Mouse (Mus musculus) forebrain, postnatal 0 days (tissue): ENCODE data around the gene Abl1. TPM values are rescaled to one million over a fixed set of nuclear protein-coding genes. Genes with fewer than 3 reads are reported as not detected.

Source experiments
- ATAC-seq: fragments of 200-750 bp; cut with Nextera tagmentation; 2 replicates; pipeline ENCODE4 v1.8.0; 2017; ENCODE audit warnings: mild to moderate bottlenecking, moderate library complexity
- DNase-seq: peaks from one replicate; pipeline ENCODE4 v3.0.0-alpha.2; 2015
- H3K27ac ChIP-seq: fragments of 300-500 bp; sonication (generic); 2 replicates; pipeline ENCODE4 v1.5.1; 2014; ENCODE audit warnings: low read depth, mild to moderate bottlenecking, antibody characterized with exemption, low read length, moderate library complexity, mixed read lengths
- H3K27me3 ChIP-seq: fragments of 300-500 bp; sonication (generic); 2 replicates; pipeline ENCODE4 v1.6.1; 2014; ENCODE audit warnings: mild to moderate bottlenecking, low read length, mixed read lengths; ENCODE audit not compliant: insufficient read depth
- H3K36me3 ChIP-seq: fragments of 300-500 bp; sonication (generic); 2 replicates; pipeline ENCODE4 v1.6.1; 2014; ENCODE audit warnings: mild to moderate bottlenecking, moderate library complexity; ENCODE audit not compliant: insufficient read depth
- H3K4me1 ChIP-seq: fragments of 300-500 bp; sonication (generic); 2 replicates; pipeline ENCODE4 v1.6.1; 2014; ENCODE audit warnings: antibody characterized with exemption; ENCODE audit not compliant: insufficient read depth
- H3K4me2 ChIP-seq: fragments of 300-500 bp; sonication (generic); 2 replicates; pipeline ENCODE4 v1.6.1; 2014; ENCODE audit warnings: low read depth, mild to moderate bottlenecking, moderate library complexity
- H3K4me3 ChIP-seq: fragments of 300-500 bp; sonication (generic); 2 replicates; pipeline ENCODE4 v1.5.1; 2014; ENCODE audit warnings: low read depth, low read length, mixed read lengths
- H3K9ac ChIP-seq: fragments of 300-500 bp; sonication (generic); 2 replicates; pipeline ENCODE4 v1.6.1; 2014; ENCODE audit warnings: mild to moderate bottlenecking
- H3K9me3 ChIP-seq: fragments of 300-500 bp; sonication (generic); 2 replicates; pipeline ENCODE4 v1.6.1; 2016; ENCODE audit warnings: low read length
- CTCF ChIP-seq: sonication (generic); IDR thresholded peaks from 2 replicates; pipeline ENCODE4 v1.5.1; 2016; ENCODE audit warnings: antibody characterized with exemption, control low read depth, low read depth
- WGBS: fragments of 180-500 bp; shearing (Covaris S2); extraction: QIAGEN DNeasy Blood & Tissue Kit; methylation state at CpG from one replicate; pipeline ENCODE4 v1.1.7; 2014; 5-methylcytosine and 5-hydroxymethylcytosine counted together
- polyA plus RNA-seq: library from polyadenylated mRNA; unstranded; fragments of >200 nt; fragmentation: Nextera tagmentation; extraction: Ambion mirVana; gene quantifications from 2 replicates; pipeline ENCODE4 v1.2.1, GENCODE M21; 2015
- total RNA-seq: library from RNA; depleted of rRNA; stranded (reverse); fragments of >200 nt; gene quantifications from 2 replicates; pipeline ENCODE4 v1.2.3, GENCODE M21; 2014

The Abl1 gene
- total and polyA plus RNA-seq, 2 experiments from 2014 or later = 12.4 to 54.0 TPM

GRCm38 (mm10) chr2:31727576-31728277 lies 39.6 kb downstream of the Abl1 start:
- H3K27ac ChIP-seq = no peak overlapping the region
- 81% methylated on average over 9 of the region's 9 CpGs for WGBS
- no peak for TF ChIP-seq CTCF

GRCm38 (mm10) chr2:31730640-31731039 lies 42.5 kb downstream of the Abl1 start:
- Histone ChIP-seq H3K9ac (no peak overlapping the region), H3K27ac (no peak overlapping the region), H3K27me3 (no peaks in the 10 kb centered on the region), H3K36me3 (no peaks in the 10 kb centered on the region), H3K4me1 (no peaks in the 10 kb centered on the region), H3K4me3 (no peak overlapping the region), H3K9me3 (no peaks in the 10 kb centered on the region), H3K4me2 (no peak overlapping the region)
- no peak for TF ChIP-seq CTCF
- DNase-seq (no peak), ATAC-seq (no peak)
- WGBS = 87% methylated on average over 5 of the region's 5 CpGs

More at GRCm38 (mm10) chr2:31727576-31728277, 39.6 kb downstream of the Abl1 start:
- H3K36me3 ChIP-seq = no peaks in the 10 kb centered on the region
- no peak overlapping the region for H3K9ac ChIP-seq
- no peaks in the 10 kb centered on the region for H3K4me1 ChIP-seq
- H3K9me3 ChIP-seq = no peaks in the 10 kb centered on the region
- DNase-seq = no peak
- no peak for ATAC-seq
- no peak overlapping the region for H3K4me2 ChIP-seq
- H3K27me3 ChIP-seq = no peaks in the 10 kb centered on the region
- H3K4me3 ChIP-seq = no peak overlapping the region

- no peak overlapping the region for H3K27ac ChIP-seq
- H3K4me2 ChIP-seq = no peak overlapping the region
- H3K36me3 ChIP-seq = no peaks in the 10 kb centered on the region
- H3K4me3 ChIP-seq = no peak overlapping the region
- no peaks in the 10 kb centered on the region for H3K27me3 ChIP-seq
- H3K9me3 ChIP-seq = no peaks in the 10 kb centered on the region
- DNase-seq (no peak), ATAC-seq (no peak)
- TF ChIP-seq CTCF = no peak
- no peaks in the 10 kb centered on the region for H3K4me1 ChIP-seq
- H3K9ac ChIP-seq = no peak overlapping the region
- 92% methylated on average over 3 of the region's 3 CpGs for WGBS
Observed at GRCm38 (mm10) chr2:31732497-31732896, 44.3 kb downstream of the Abl1 start.

- Histone ChIP-seq H3K9ac (no peak overlapping the region), H3K36me3 (no peaks in the 10 kb centered on the region), H3K4me1 (no peaks in the 10 kb centered on the region), H3K9me3 (no peaks in the 10 kb centered on the region), H3K4me3 (no peak overlapping the region), H3K27ac (no peak overlapping the region), H3K27me3 (no peaks in the 10 kb centered on the region), H3K4me2 (no peak overlapping the region)
- TF ChIP-seq CTCF = no peak
- 82% methylated on average over 5 of the region's 5 CpGs for WGBS
- no peak for ATAC-seq
- DNase-seq = no peak
Observed at GRCm38 (mm10) chr2:31733558-31733957, 45.4 kb downstream of the Abl1 start.

GRCm38 (mm10) chr2:31739041-31739440 lies 50.9 kb downstream of the Abl1 start:
- no peak for DNase-seq
- no peaks in the 10 kb centered on the region for H3K36me3 ChIP-seq
- 71% methylated on average over 3 of the region's 3 CpGs for WGBS
- no peak overlapping the region for H3K27ac ChIP-seq
- no peaks in the 10 kb centered on the region for H3K4me1 ChIP-seq
- no peak for TF ChIP-seq CTCF
- no peak overlapping the region for H3K9ac ChIP-seq
- H3K4me3 ChIP-seq = no peak overlapping the region
- no peak for ATAC-seq
- H3K4me2 ChIP-seq = no peak overlapping the region
- no peaks in the 10 kb centered on the region for H3K27me3 ChIP-seq
- H3K9me3 ChIP-seq = no peaks in the 10 kb centered on the region

GRCm38 (mm10) chr2:31741728-31742127 lies 53.6 kb downstream of the Abl1 start:
- H3K27ac ChIP-seq = 0 out of 2 replicates have a peak overlapping the region, but pooled peaks have one; percentile 10
- H3K9me3 ChIP-seq = no peaks in the 10 kb centered on the region
- no peaks in the 10 kb centered on the region for H3K36me3 ChIP-seq
- H3K4me1 ChIP-seq = no peaks in the 10 kb centered on the region
- no peaks in the 10 kb centered on the region for H3K27me3 ChIP-seq
- H3K4me2 ChIP-seq = no peak overlapping the region
- no peak overlapping the region for H3K9ac ChIP-seq
- no peak for ATAC-seq
- WGBS = 47% methylated on average over 1 of the region's 1 CpGs
- DNase-seq = no peak
- no peak overlapping the region for H3K4me3 ChIP-seq
- no peak for TF ChIP-seq CTCF

GRCm38 (mm10) chr2:31742134-31742533 lies 54.0 kb downstream of the Abl1 start:
- no peak for DNase-seq
- H3K9me3 ChIP-seq = no peaks in the 10 kb centered on the region
- no peak for TF ChIP-seq CTCF
- H3K4me3 ChIP-seq = no peak overlapping the region
- no peak overlapping the region for H3K4me2 ChIP-seq
- no peaks in the 10 kb centered on the region for H3K36me3 ChIP-seq
- no peak overlapping the region for H3K9ac ChIP-seq
- peak; percentile 53; the same call in 1 of the 2 replicates for ATAC-seq
- no peaks in the 10 kb centered on the region for H3K27me3 ChIP-seq
- 42% methylated on average over 7 of the region's 7 CpGs for WGBS
- H3K27ac ChIP-seq = 0 out of 2 replicates have a peak overlapping the region, but pooled peaks have one; percentile 10
- H3K4me1 ChIP-seq = no peaks in the 10 kb centered on the region
